Mouse (Mus musculus) cerebellum, adult 2 months (tissue): ENCODE measurements around the gene A3galt2.

Experiments
- CTCF ChIP-seq: fragments of 200-500 bp; IDR thresholded peaks from 2 replicates; pipeline ENCODE4 v1.5.1; 2011; ENCODE audit warnings: low read depth, mild to moderate bottlenecking, control low read depth, low read length, moderate library complexity, borderline replicate concordance; ENCODE audit not compliant: insufficient read depth
- POLR2A ChIP-seq: fragments of 200-500 bp; IDR thresholded peaks from 2 replicates; pipeline ENCODE4 v1.6.1; 2011; ENCODE audit warnings: low read length, control low read depth, borderline replicate concordance; ENCODE audit not compliant: insufficient read depth

DNA sequence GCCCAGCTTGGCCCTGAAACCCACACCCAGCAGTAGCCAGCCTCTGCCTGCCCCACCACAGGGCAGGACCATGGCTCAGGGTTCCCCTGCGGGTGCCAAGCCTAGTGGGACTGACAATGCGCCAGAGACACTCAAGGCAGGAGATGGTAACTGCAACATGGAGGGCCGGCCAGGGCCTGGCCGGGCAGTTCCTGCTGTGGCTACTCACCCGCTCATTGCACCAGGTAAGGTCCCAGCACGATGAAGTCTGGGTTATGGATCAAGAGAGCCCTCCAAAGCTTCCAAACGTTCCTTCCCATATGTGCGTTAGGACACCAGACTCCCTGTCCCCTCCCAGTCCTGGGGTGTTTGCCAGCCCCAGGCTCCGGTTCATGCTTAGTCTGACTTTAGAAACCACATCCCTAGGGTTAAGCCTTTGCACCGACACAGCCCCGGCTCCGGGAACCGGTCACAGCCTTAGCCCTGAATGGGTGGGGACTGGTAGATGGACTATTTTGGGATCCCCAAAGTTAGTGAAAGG lies 43.0 kb upstream of the A3galt2 start:
- TF ChIP-seq CTCF (0 out of 2 replicates have a peak, but pooled peaks have one; percentile 3), POLR2A (no peak)
